Comparison of ENCODE assay signal across 8 mouse cellular contexts in the genomic region with DNA sequence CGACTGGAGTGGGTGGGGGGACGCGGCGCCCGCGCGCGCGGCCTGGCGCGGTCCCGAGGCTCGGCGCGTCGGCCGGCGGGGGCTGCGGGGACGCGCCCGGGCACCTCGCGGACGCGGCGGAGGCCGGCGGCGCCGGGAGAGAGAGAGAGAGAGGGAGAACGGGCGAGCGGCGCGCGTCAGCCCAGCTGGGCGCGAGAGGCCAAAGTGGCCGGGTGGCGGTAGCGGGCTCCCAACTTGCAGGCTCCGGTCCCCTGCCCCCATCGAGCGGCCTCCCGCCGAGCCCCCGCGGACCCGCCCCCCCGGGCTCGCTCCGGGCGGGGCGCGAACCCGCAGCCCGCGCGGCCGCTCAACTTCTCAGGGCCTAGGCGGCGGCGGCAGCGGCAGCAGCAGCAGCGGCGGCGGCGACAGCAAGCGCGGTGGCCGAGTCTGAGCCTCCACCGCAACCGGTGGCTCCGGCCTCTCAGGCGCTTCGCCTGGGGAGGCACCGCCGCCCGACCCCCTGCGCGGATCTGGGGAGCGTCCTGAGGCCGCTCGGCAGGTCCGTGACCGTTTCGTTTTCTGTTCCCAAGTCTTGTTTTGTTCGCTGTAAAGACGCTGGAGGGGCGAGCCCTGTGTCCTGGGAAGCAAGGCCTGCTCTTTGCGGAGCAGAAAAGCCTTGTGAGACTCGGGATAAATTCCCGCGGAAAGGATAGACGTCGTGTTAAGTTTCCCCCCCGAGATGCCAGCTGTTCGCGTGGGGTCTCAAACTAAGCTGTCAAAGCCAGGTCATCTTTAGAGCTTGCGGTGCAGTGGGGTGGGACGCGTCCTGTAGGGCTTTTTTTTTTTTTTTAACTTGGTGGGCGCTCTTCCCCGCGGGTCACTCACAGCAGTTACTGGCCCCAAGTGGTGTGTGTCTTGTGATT. TPM values are rescaled to one million over a fixed set of nuclear protein-coding genes. Genes with fewer than 3 reads are reported as not detected.
DNase-seq lines count a peak whose midpoint lies in the region; ATAC-seq and TF ChIP-seq lines count a peak whose summit lies in the region.

No protein-coding gene starts in this region.

- peak overlapping the region; percentile 92 for H3K4me2 ChIP-seq in embryonic facial prominence, embryonic 11.5 days (ENCODE audit: low read depth, low read length)
- peak overlapping the region; percentile 97 for H3K4me2 ChIP-seq in liver, embryonic 11.5 days
- H3K4me2 ChIP-seq in midbrain, postnatal 0 days (ENCODE audit: low read depth, low read length, poor library complexity, severe bottlenecking): peak overlapping the region; percentile 71
- H3K4me2 ChIP-seq in stomach, embryonic 14.5 days (replicated peaks; ENCODE audit: low read depth, low read length): peak overlapping the region; percentile 72

- no peaks in the 10 kb centered on the region for H3K4me1 ChIP-seq in embryonic facial prominence, embryonic 11.5 days (ENCODE audit: control insufficient read depth, insufficient read depth, low read length)
- H3K4me1 ChIP-seq in liver, embryonic 11.5 days (replicated peaks; ENCODE audit: control insufficient read depth, insufficient read depth, low read length): peaks cover 8% of the 10 kb centered on the region; the same call in 1 of the 2 replicates
- H3K4me1 ChIP-seq in midbrain, postnatal 0 days (ENCODE audit: insufficient read depth, low read length): no peaks in the 10 kb centered on the region
- no peaks in the 10 kb centered on the region; the same call in 1 of the 2 replicates for H3K4me1 ChIP-seq in stomach, embryonic 14.5 days (ENCODE audit: control insufficient read depth, insufficient read depth, low read length)

- ATAC-seq in embryonic facial prominence, embryonic 11.5 days (replicated peaks; ENCODE audit: insufficient number of reproducible peaks, low FRiP score, low TSS enrichment, low read depth): 0 out of 2 replicates have a peak, but pooled peaks have one; percentile 24
- ATAC-seq in liver, embryonic 11.5 days (replicated peaks; ENCODE audit: low FRiP score): peak; percentile 73
- peak; percentile 66 for ATAC-seq in midbrain, postnatal 0 days (ENCODE audit: low FRiP score)
- ATAC-seq in stomach, embryonic 14.5 days (ENCODE audit: insufficient number of reproducible peaks, insufficient read depth, low FRiP score, low read depth): peak; percentile 53

- H3K4me3 ChIP-seq in embryonic facial prominence, embryonic 11.5 days (ENCODE audit: low read depth, low read length): peak overlapping the region; percentile 78
- peak overlapping the region; percentile 91 for H3K4me3 ChIP-seq in liver, embryonic 11.5 days (ENCODE audit: low read depth, low read length)
- H3K4me3 ChIP-seq in midbrain, postnatal 0 days (ENCODE audit: low read depth, low read length): peak overlapping the region; percentile 94
- H3K4me3 ChIP-seq in stomach, embryonic 14.5 days (ENCODE audit: low read depth, low read length): peak overlapping the region; percentile 84

- peak; percentile 52 to 61 for DNase-seq in B cell, adult 2 months
- peak; percentile 62 to 68 for DNase-seq in adrenal gland, adult 18-20 months (ENCODE audit: low spot score in 2 of 2)
- DNase-seq in embryonic facial prominence, embryonic 11.5 days (ENCODE audit: low spot score): peak; percentile 57
- DNase-seq in heart, adult 18-20 months: peak; percentile 68 to 71
- DNase-seq in kidney, adult 11 months: peak; percentile 39
- peak; percentile 81 for DNase-seq in liver, embryonic 11.5 days (ENCODE audit: low spot score)
- DNase-seq in midbrain, postnatal 0 days (ENCODE audit: low spot score): peak; percentile 73

- H3K36me3 ChIP-seq in embryonic facial prominence, embryonic 11.5 days (replicated peaks; ENCODE audit: control insufficient read depth, insufficient read depth, low read depth, low read length): no peaks in the 10 kb centered on the region
- H3K36me3 ChIP-seq in liver, embryonic 11.5 days (ENCODE audit: control insufficient read depth, insufficient read depth, low read length): no peaks in the 10 kb centered on the region
- H3K36me3 ChIP-seq in midbrain, postnatal 0 days (ENCODE audit: insufficient read depth, low read length): no peaks in the 10 kb centered on the region
- H3K36me3 ChIP-seq in stomach, embryonic 14.5 days (ENCODE audit: control insufficient read depth, insufficient read depth, low read length): no peaks in the 10 kb centered on the region

- peaks cover 6% of the 10 kb centered on the region for H3K27me3 ChIP-seq in embryonic facial prominence, embryonic 11.5 days (ENCODE audit: control insufficient read depth, insufficient read depth, low read length)
- H3K27me3 ChIP-seq in liver, embryonic 11.5 days (replicated peaks; ENCODE audit: control insufficient read depth, insufficient read depth, low read length): 0 out of 2 replicates have a peak, but pooled peaks cover 4% of the 10 kb centered on the region
- no peaks in the 10 kb centered on the region for H3K27me3 ChIP-seq in midbrain, postnatal 0 days (ENCODE audit: insufficient read depth, low read length)
- no peaks in the 10 kb centered on the region for H3K27me3 ChIP-seq in stomach, embryonic 14.5 days (ENCODE audit: control insufficient read depth, insufficient read depth, low read length)

- H3K27ac ChIP-seq in embryonic facial prominence, embryonic 11.5 days (replicated peaks; ENCODE audit: low read depth, low read length): peak overlapping the region; percentile 82
- peak overlapping the region; percentile 95 for H3K27ac ChIP-seq in liver, embryonic 11.5 days (ENCODE audit: low read depth, low read length)
- peak overlapping the region; percentile 87 for H3K27ac ChIP-seq in midbrain, postnatal 0 days (ENCODE audit: low read depth, low read length)
- H3K27ac ChIP-seq in stomach, embryonic 14.5 days (ENCODE audit: low read length): peak overlapping the region; percentile 68

- H3K9ac ChIP-seq in embryonic facial prominence, embryonic 11.5 days (replicated peaks; ENCODE audit: low read length): peak overlapping the region; percentile 70
- peak overlapping the region; percentile 97 for H3K9ac ChIP-seq in liver, embryonic 11.5 days (ENCODE audit: low read depth, low read length)
- peak overlapping the region; percentile 84 for H3K9ac ChIP-seq in midbrain, postnatal 0 days (replicated peaks; ENCODE audit: low read length, poor library complexity, severe bottlenecking)
- peak overlapping the region; percentile 81 for H3K9ac ChIP-seq in stomach, embryonic 14.5 days (replicated peaks; ENCODE audit: low read depth, low read length)

- no peak for TF ChIP-seq CTCF in midbrain, postnatal 0 days (IDR thresholded peaks at IDR 0.05)

- H3K9me3 ChIP-seq in embryonic facial prominence, embryonic 11.5 days (replicated peaks; ENCODE audit: control insufficient read depth, low read length): no peaks in the 10 kb centered on the region
- H3K9me3 ChIP-seq in liver, embryonic 11.5 days (ENCODE audit: control insufficient read depth, low read length): no peaks in the 10 kb centered on the region
- H3K9me3 ChIP-seq in midbrain, postnatal 0 days (ENCODE audit: low read length): no peaks in the 10 kb centered on the region
- no peaks in the 10 kb centered on the region for H3K9me3 ChIP-seq in stomach, embryonic 14.5 days (ENCODE audit: control insufficient read depth, low read depth, low read length)

- WGBS in embryonic facial prominence, embryonic 11.5 days: under 1% methylated on average over 70 of the region's 106 CpGs
- WGBS in liver, embryonic 11.5 days: under 1% methylated on average over 96 of the region's 106 CpGs
- under 1% methylated on average over 68 of the region's 106 CpGs for WGBS in midbrain, postnatal 0 days
- under 1% methylated on average over 66 of the region's 106 CpGs for whole genome bisulfite sequencing in stomach, embryonic 14.5 days

RNA-seq across cellular contexts. Expression of gene Sfmbt1, which starts 1.7 kb away (rescaled TPM):
- 10 to 100 TPM; 25.9 to 27.6 TPM for total RNA-seq in adrenal gland, adult 18-20 months (2021)
- 18.5 and 20.5 TPM in 2 replicates for polyA plus RNA-seq in embryonic facial prominence, embryonic 11.5 days (2014; fragmentation: Nextera tagmentation; extraction: Ambion mirVana)
- total RNA-seq in heart, adult 18-20 months (2021): 10 to 100 TPM; 12.8 to 14.3 TPM
- 23.0 and 24.5 TPM in 2 replicates for polyA plus RNA-seq in liver, embryonic 11.5 days (2014; fragmentation: Nextera tagmentation; extraction: Ambion mirVana)
- 9.2 and 13.7 TPM in 2 replicates for total RNA-seq in midbrain, postnatal 0 days (2014; rRNA removed)
- polyA plus RNA-seq in midbrain, postnatal 0 days (2015; fragmentation: Nextera tagmentation; extraction: Ambion mirVana): 14.0 and 16.2 TPM in 2 replicates
- 13.9 and 15.0 TPM in 2 replicates for polyA plus RNA-seq in stomach, embryonic 14.5 days (2014; fragmentation: Nextera tagmentation; extraction: Ambion mirVana)

Comparison
In these comparisons a context has a peak if more than half of its experiments do, and no peak if none do; other contexts are left out.
1. Peak in every context shown above with its lines: DNase-seq, ATAC-seq, H3K4me3 ChIP-seq and H3K27ac ChIP-seq.